Mouse (Mus musculus): ENCODE measurements around the gene Cep152. TPM values are rescaled to one million over a fixed set of nuclear protein-coding genes. Genes with fewer than 3 reads are reported as not detected.

The Cep152 gene
- total RNA-seq (2012; rRNA removed), result 8.9 and 10.2 TPM in 2 replicates
- 7.4 and 7.7 TPM in 2 replicates for total RNA-seq (2014; rRNA removed)
- polyA plus RNA-seq (2012; ENCODE audit: insufficient read length, low read depth), result 8.4 and 8.8 TPM in 2 replicates

GRCm38 (mm10) chr2:125624837-125625351 lies at the start of gene Cep152:
Gene Cep152 (minus strand): TSS chr2:125625113.
- DNase-seq (ENCODE audit: extremely low read depth), result peak; percentile 95
- in situ Hi-C loops (cut with MboI; ENCODE audit: low pct_ligation_motif_present, low pct_unique_long_range_greater_than_20kb, low sequenced_read_pairs) (no loop called here), dilution Hi-C loops (cut with MboI; ENCODE audit: extremely low pct_ligation_motif_present, extremely low pct_unique_long_range_greater_than_20kb, low sequenced_read_pairs) (no loop called here)
- H3K27ac ChIP-seq (ENCODE audit: insufficient read depth, low read depth), result no peak within 1 kb of the TSS
- no peaks in the 10 kb centered on the region for H3K9me3 ChIP-seq (replicated peaks; ENCODE audit: low read length)
- peak within 1 kb of the TSS; percentile 87 to 97 (median 88) for H3K4me3 ChIP-seq (replicated peaks in 1 of 3; ENCODE audit: low read depth in 2 of 3, low read length in 2 of 3, poor library complexity in 1 of 3)
- H3K27me3 ChIP-seq (replicated peaks), result peaks cover 6% of the 10 kb centered on the region
- H3K36me3 ChIP-seq (replicated peaks in 1 of 2; ENCODE audit: control insufficient read depth in 1 of 2, insufficient read depth in 1 of 2, low read length in 1 of 2), result peaks cover 6 to 19% of the 10 kb centered on the region in 2 experiments
- peak within 1 kb of the TSS; percentile 100 for H3K4me2 ChIP-seq (ENCODE audit: insufficient read depth, low read depth, poor library complexity, severe bottlenecking)
- peaks cover 11 to 38% of the 10 kb centered on the region in 2 experiments for H3K4me1 ChIP-seq (ENCODE audit: control insufficient read depth in 1 of 2, insufficient read depth in 2 of 2)
- peak; percentile 96 for TF ChIP-seq E2F4 (IDR thresholded peaks at IDR 0.05; ENCODE audit: insufficient replicate concordance, low read depth, low read length)
- peak; percentile 52; the same call in 1 of the 2 replicates for TF ChIP-seq IRF4 (IDR thresholded peaks at IDR 0.05; ENCODE audit: low read depth, low read length)
- peak; percentile 86 for TF ChIP-seq HCFC1 (IDR thresholded peaks at IDR 0.05; ENCODE audit: low read depth, low read length)
- 0 out of 2 replicates have a peak, but pooled peaks have one; percentile 14 for TF ChIP-seq MAX (IDR thresholded peaks at IDR 0.05; ENCODE audit: low read length)
- peak; percentile 46; the same call in 1 of the 2 replicates for TF ChIP-seq TCF12 (IDR thresholded peaks at IDR 0.05; ENCODE audit: low read depth, low read length)
- TF ChIP-seq SIN3A (IDR thresholded peaks at IDR 0.05; ENCODE audit: low read length), result 0 out of 2 replicates have a peak, but pooled peaks have one; percentile 65
- peak; percentile 78; the same call in 1 of the 2 replicates for TF ChIP-seq KAT2A (IDR thresholded peaks at IDR 0.05; ENCODE audit: insufficient replicate concordance, low read length)
- TF ChIP-seq NELFE (IDR thresholded peaks at IDR 0.05; ENCODE audit: low read depth, low read length), result peak; percentile 88
- TF ChIP-seq MEF2A (IDR thresholded peaks at IDR 0.05; ENCODE audit: borderline replicate concordance, low read depth, low read length), result no peak; the same call in 1 of the 2 replicates
- TF ChIP-seq USF1 (IDR thresholded peaks at IDR 0.05; ENCODE audit: low read depth, low read length), result no peak
- peak; percentile 86 for TF ChIP-seq POLR2A (IDR thresholded peaks at IDR 0.05; ENCODE audit: low read depth, low read length)
- no peak for TF ChIP-seq ZNF384 (IDR thresholded peaks at IDR 0.05; ENCODE audit: low read depth, low read length)
- no peak for TF ChIP-seq RCOR1 (conservative IDR thresholded peaks at IDR 0.05; ENCODE audit: low read depth, low read length)
- peak in 1 of 2 experiments; percentile 54; a peak in 2 of 4 replicates for TF ChIP-seq CTCF (conservative IDR thresholded peaks at IDR 0.05 in 1 of 2, IDR thresholded peaks at IDR 0.05 in 1 of 2; ENCODE audit: low read depth in 2 of 2, low read length in 2 of 2)
- TF ChIP-seq TBP (conservative IDR thresholded peaks at IDR 0.05; ENCODE audit: low read depth, low read length), result peak; percentile 26; the same call in 1 of the 2 replicates
- peak; percentile 77 for TF ChIP-seq CHD2 (IDR thresholded peaks at IDR 0.05; ENCODE audit: low read length)
- peak; percentile 90 for TF ChIP-seq ELF1 (IDR thresholded peaks at IDR 0.05; ENCODE audit: low read depth, low read length)
- 0 out of 2 replicates have a peak, but pooled peaks have one; percentile 31 for TF ChIP-seq NRF1 (IDR thresholded peaks at IDR 0.05; ENCODE audit: low read depth, low read length)
- no peak for TF ChIP-seq ZC3H11A (IDR thresholded peaks at IDR 0.05; ENCODE audit: low read depth, low read length)
- H3K79me2 ChIP-seq (replicated peaks; ENCODE audit: control insufficient read depth, extremely low read depth, insufficient read depth, poor library complexity, severe bottlenecking), result peaks cover 33% of the 10 kb centered on the region
- H3K9ac ChIP-seq (ENCODE audit: insufficient read depth, low read depth), result peak within 1 kb of the TSS; percentile 71

All from CH12.LX (cell line).